Mouse (Mus musculus): Measurements from ENCODE around the gene Psmd1. TPM values are rescaled to one million over a fixed set of nuclear protein-coding genes. Genes with fewer than 3 reads are reported as not detected.

The Psmd1 gene
- polyA plus RNA-seq, 1 experiment from 2014 or later: 86.2 TPM

GRCm38 (mm10) chr1:86032273-86032987, 31.8 kb upstream of the Psmd1 start:
- ATAC-seq (no peak), DNase-seq (ENCODE audit: low spot score) (no peak)
- 21% methylated on average over 11 of the region's 11 CpGs for WGBS
- TF ChIP-seq CTCF (IDR thresholded peaks at IDR 0.05) (no peak), EP300 (IDR thresholded peaks at IDR 0.05) (no peak)
- Histone ChIP-seq H3K9me3 (ENCODE audit: low read length) (no peaks in the 10 kb centered on the region), H3K36me3 (ENCODE audit: insufficient read depth, low read length) (no peaks in the 10 kb centered on the region), H3K27ac (ENCODE audit: low read length) (no peak overlapping the region), H3K9ac (replicated peaks; ENCODE audit: low read depth) (no peak overlapping the region), H3K4me1 (ENCODE audit: insufficient read depth, low read depth, low read length) (no peaks in the 10 kb centered on the region), H3K4me2 (replicated peaks; ENCODE audit: low read depth, low read length) (no peak overlapping the region), H3K27me3 (replicated peaks; ENCODE audit: insufficient read depth, low read length) (no peaks in the 10 kb centered on the region), H3K4me3 (ENCODE audit: low read depth, low read length) (no peak overlapping the region)

GRCm38 (mm10) chr1:86038191-86038951, 25.8 kb upstream of the Psmd1 start:
- H3K4me1 ChIP-seq (ENCODE audit: insufficient read depth, low read depth, low read length): no peaks in the 10 kb centered on the region
- H3K27me3 ChIP-seq (replicated peaks; ENCODE audit: insufficient read depth, low read length): no peaks in the 10 kb centered on the region
- DNase-seq (ENCODE audit: low spot score) (peak; percentile 65), ATAC-seq (peak; percentile 90)
- peak overlapping the region; percentile 22 for H3K27ac ChIP-seq (ENCODE audit: low read length)
- WGBS: 29% methylated on average over 3 of the region's 3 CpGs
- H3K36me3 ChIP-seq (ENCODE audit: insufficient read depth, low read length): no peaks in the 10 kb centered on the region
- TF ChIP-seq CTCF (IDR thresholded peaks at IDR 0.05) (no peak), EP300 (IDR thresholded peaks at IDR 0.05) (no peak)
- H3K9ac ChIP-seq (replicated peaks; ENCODE audit: low read depth): no peak overlapping the region
- H3K4me2 ChIP-seq (replicated peaks; ENCODE audit: low read depth, low read length): no peak overlapping the region
- no peaks in the 10 kb centered on the region for H3K9me3 ChIP-seq (ENCODE audit: low read length)
- no peak overlapping the region for H3K4me3 ChIP-seq (ENCODE audit: low read depth, low read length)

DNA sequence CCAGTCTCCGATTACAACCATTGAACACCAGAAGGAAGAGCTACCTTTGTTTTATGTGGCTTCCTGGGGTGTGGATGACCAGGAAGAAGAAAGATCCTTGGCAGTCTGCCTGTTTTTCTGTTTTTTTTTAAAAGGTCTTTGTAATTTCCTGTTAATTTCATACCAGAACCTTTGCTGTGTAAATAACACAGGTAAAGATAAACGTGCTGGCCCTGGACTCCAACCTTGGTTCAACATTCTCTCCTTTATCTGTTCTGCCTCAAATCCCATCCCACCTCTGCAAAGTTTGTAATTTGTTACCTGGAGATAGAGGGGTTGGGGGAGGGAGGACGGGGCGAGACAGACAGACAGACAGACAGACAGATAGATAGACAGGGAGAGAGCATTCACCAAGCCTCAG, 24.1 kb upstream of the Psmd1 start:
- DNase-seq (ENCODE audit: low spot score): peak; percentile 18
- H3K9ac ChIP-seq (replicated peaks; ENCODE audit: low read depth): no peak overlapping the region

DNA sequence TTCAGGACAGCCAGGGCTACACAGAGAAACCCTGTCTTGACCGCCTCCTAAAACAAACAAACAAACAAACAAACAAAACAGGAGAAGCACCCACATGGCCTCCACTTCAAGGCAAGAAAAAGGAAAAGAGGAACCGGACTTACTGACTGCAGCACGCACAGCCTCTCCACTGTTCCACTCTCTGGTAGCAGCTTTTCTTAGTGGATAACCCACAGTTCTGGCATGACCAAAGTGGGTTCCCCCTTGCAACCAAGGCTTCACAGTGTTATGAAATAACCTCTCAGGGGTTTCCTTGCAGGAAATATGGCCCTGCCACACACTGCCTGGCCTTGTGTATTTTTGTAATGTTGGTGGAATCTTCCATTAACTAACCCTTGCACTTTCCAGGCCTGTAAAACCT, 23.4 kb upstream of the Psmd1 start:
- no peak overlapping the region for H3K4me2 ChIP-seq (replicated peaks; ENCODE audit: low read depth, low read length)
- peaks cover 10% of the 10 kb centered on the region for H3K27me3 ChIP-seq (replicated peaks; ENCODE audit: insufficient read depth, low read length)
- no peak overlapping the region for H3K4me3 ChIP-seq (ENCODE audit: low read depth, low read length)
- H3K9ac ChIP-seq (replicated peaks; ENCODE audit: low read depth): no peak overlapping the region
- DNase-seq (ENCODE audit: low spot score) (no peak), ATAC-seq (no peak)
- no peak overlapping the region for H3K27ac ChIP-seq (ENCODE audit: low read length)
- TF ChIP-seq CTCF (IDR thresholded peaks at IDR 0.05) (no peak), EP300 (IDR thresholded peaks at IDR 0.05) (no peak)
- WGBS: 89% methylated on average over 3 of the region's 3 CpGs
- H3K9me3 ChIP-seq (ENCODE audit: low read length): no peaks in the 10 kb centered on the region
- H3K4me1 ChIP-seq (ENCODE audit: insufficient read depth, low read depth, low read length): no peaks in the 10 kb centered on the region
- no peaks in the 10 kb centered on the region for H3K36me3 ChIP-seq (ENCODE audit: insufficient read depth, low read length)

More for the DNA sequence above, 24.1 kb upstream of the Psmd1 start:
- WGBS: 42% methylated on average over 4 of the region's 4 CpGs
- Histone ChIP-seq H3K4me1 (ENCODE audit: insufficient read depth, low read depth, low read length) (no peaks in the 10 kb centered on the region), H3K27ac (ENCODE audit: low read length) (no peak overlapping the region), H3K9me3 (ENCODE audit: low read length) (no peaks in the 10 kb centered on the region), H3K4me3 (ENCODE audit: low read depth, low read length) (no peak overlapping the region), H3K27me3 (replicated peaks; ENCODE audit: insufficient read depth, low read length) (peaks cover 4% of the 10 kb centered on the region), H3K4me2 (replicated peaks; ENCODE audit: low read depth, low read length) (no peak overlapping the region), H3K36me3 (ENCODE audit: insufficient read depth, low read length) (no peaks in the 10 kb centered on the region)
- ATAC-seq: no peak
- TF ChIP-seq CTCF (IDR thresholded peaks at IDR 0.05) (no peak), EP300 (IDR thresholded peaks at IDR 0.05) (no peak)

GRCm38 (mm10) chr1:86045056-86045455, 19.1 kb upstream of the Psmd1 start:
- WGBS: 64% methylated on average over 4 of the region's 4 CpGs
- Histone ChIP-seq H3K27me3 (replicated peaks; ENCODE audit: insufficient read depth, low read length) (peaks cover 19% of the 10 kb centered on the region), H3K36me3 (ENCODE audit: insufficient read depth, low read length) (no peaks in the 10 kb centered on the region), H3K9me3 (ENCODE audit: low read length) (no peaks in the 10 kb centered on the region), H3K4me1 (ENCODE audit: insufficient read depth, low read depth, low read length) (peaks cover 9% of the 10 kb centered on the region; the same call in 1 of the 2 replicates), H3K4me2 (replicated peaks; ENCODE audit: low read depth, low read length) (no peak overlapping the region), H3K27ac (ENCODE audit: low read length) (no peak overlapping the region), H3K9ac (replicated peaks; ENCODE audit: low read depth) (no peak overlapping the region), H3K4me3 (ENCODE audit: low read depth, low read length) (no peak overlapping the region)
- ATAC-seq (no peak), DNase-seq (ENCODE audit: low spot score) (no peak)
- TF ChIP-seq EP300 (IDR thresholded peaks at IDR 0.05) (no peak), CTCF (IDR thresholded peaks at IDR 0.05) (no peak)

Data from lung, postnatal 0 days (tissue).